28 mouse cellular contexts compared by ENCODE assay signal in genomic region chr2:90463735-90464134, GRCm38 (mm10).
A peak's percentile ranks its signal among the peaks of the same experiment; 100 is the strongest.
DNase-seq lines count a peak whose midpoint lies in the region; ATAC-seq and TF ChIP-seq lines count a peak whose summit lies in the region.
"Had no signal": no experiment of that assay in that cellular context is flagged by ENCODE, and none has a peak within 500 bp of the region (broad histone marks: within the 10 kb centered on the region; RNA-seq: fewer than 3 reads in every experiment).

No protein-coding gene starts in this region.

- no peak overlapping the region for H3K4me3 ChIP-seq in liver, embryonic 12.5 days
- H3K4me3 ChIP-seq in liver, embryonic 11.5 days (ENCODE audit: low read depth, low read length) = no peak overlapping the region
- no peak overlapping the region for H3K4me3 ChIP-seq in liver, postnatal 0 days (ENCODE audit: low read depth, low read length)
- H3K4me3 ChIP-seq: forebrain, embryonic 13.5 days; heart, embryonic 15.5 days; hindbrain, embryonic 12.5 days; left cerebral cortex, adult 2 months; neural tube, embryonic 13.5 days had no signal

- H3K4me2 ChIP-seq in liver, embryonic 12.5 days = no peak overlapping the region
- no peak overlapping the region for H3K4me2 ChIP-seq in liver, embryonic 11.5 days
- no peak overlapping the region for H3K4me2 ChIP-seq in liver, postnatal 0 days (ENCODE audit: low read depth, low read length)
- H3K4me2 ChIP-seq: forebrain, embryonic 13.5 days; heart, embryonic 15.5 days; hindbrain, embryonic 12.5 days; neural tube, embryonic 13.5 days had no signal

- ATAC-seq in liver, embryonic 12.5 days = 0 out of 2 replicates have a peak, but pooled peaks have one; percentile 37
- ATAC-seq in liver, embryonic 11.5 days (replicated peaks; ENCODE audit: low FRiP score) = no peak; the same call in 1 of the 2 replicates
- peak; percentile 72 for ATAC-seq in liver, postnatal 0 days
- ATAC-seq: forebrain, embryonic 13.5 days; intestine, postnatal 0 days; lung, postnatal 0 days had no signal

- H3K9me3 ChIP-seq in liver, embryonic 12.5 days (replicated peaks) = no peaks in the 10 kb centered on the region
- H3K9me3 ChIP-seq in liver, embryonic 11.5 days (ENCODE audit: control insufficient read depth, low read length) = no peaks in the 10 kb centered on the region
- no peaks in the 10 kb centered on the region for H3K9me3 ChIP-seq in liver, postnatal 0 days (ENCODE audit: low read length)
- H3K9me3 ChIP-seq: forebrain, embryonic 13.5 days; heart, embryonic 15.5 days; hindbrain, embryonic 12.5 days; neural tube, embryonic 13.5 days had no signal

- no peaks in the 10 kb centered on the region for H3K27me3 ChIP-seq in liver, embryonic 12.5 days (replicated peaks)
- no peaks in the 10 kb centered on the region for H3K27me3 ChIP-seq in liver, embryonic 11.5 days (replicated peaks; ENCODE audit: control insufficient read depth, insufficient read depth, low read length)
- H3K27me3 ChIP-seq in liver, postnatal 0 days (ENCODE audit: insufficient read depth, low read length) = no peaks in the 10 kb centered on the region
- H3K27me3 ChIP-seq: forebrain, embryonic 13.5 days; heart, embryonic 15.5 days; hindbrain, embryonic 12.5 days; neural tube, embryonic 13.5 days had no signal

- no peak for TF ChIP-seq CTCF in liver, postnatal 0 days (IDR thresholded peaks at IDR 0.05; ENCODE audit: low read depth)

- DNase-seq in liver, embryonic 11.5 days (ENCODE audit: low spot score) = no peak
- peak; percentile 34 for DNase-seq in 416B (ENCODE audit: low read depth)
- DNase-seq in ZHBTc4 (ENCODE audit: low read depth, low spot score) = peak; percentile 15
- DNase-seq in liver, postnatal 0 days = no peak
- DNase-seq in cerebellum, adult 18-20 months = no peak
- no peak for DNase-seq in thymus, postnatal 36 days
- DNase-seq: adrenal gland, postnatal 10 days; B cell, adult 2 months; cerebellum, adult 9-10 months; cerebellum, postnatal 36 days; embryo, embryonic 11 days; gastrocnemius, postnatal 14 days; heart, postnatal 36 days; kidney, adult 9 months; kidney, postnatal 10 days; lung, adult 18-20 months; lung, postnatal 4 days; right cerebral cortex, postnatal 4 days; thymus, adult 18-20 months had no signal

- peaks cover 49% of the 10 kb centered on the region for H3K36me3 ChIP-seq in liver, embryonic 12.5 days
- H3K36me3 ChIP-seq in liver, embryonic 11.5 days (ENCODE audit: control insufficient read depth, insufficient read depth, low read length) = peaks cover 6% of the 10 kb centered on the region; the same call in 1 of the 2 replicates
- peaks cover 53% of the 10 kb centered on the region for H3K36me3 ChIP-seq in liver, postnatal 0 days (replicated peaks; ENCODE audit: insufficient read depth, low read length)
- H3K36me3 ChIP-seq: heart, embryonic 15.5 days had no signal

- H3K9ac ChIP-seq in liver, embryonic 12.5 days = no peak overlapping the region
- no peak overlapping the region for H3K9ac ChIP-seq in liver, embryonic 11.5 days (ENCODE audit: low read depth, low read length)
- H3K9ac ChIP-seq in liver, postnatal 0 days (replicated peaks) = no peak overlapping the region
- H3K9ac ChIP-seq: forebrain, embryonic 13.5 days; heart, embryonic 15.5 days; hindbrain, embryonic 12.5 days; neural tube, embryonic 13.5 days had no signal

- H3K4me1 ChIP-seq in liver, embryonic 12.5 days = no peaks in the 10 kb centered on the region
- H3K4me1 ChIP-seq in liver, embryonic 11.5 days (replicated peaks; ENCODE audit: control insufficient read depth, insufficient read depth, low read length) = no peaks in the 10 kb centered on the region
- H3K4me1 ChIP-seq in liver, postnatal 0 days (ENCODE audit: insufficient read depth) = no peaks in the 10 kb centered on the region
- H3K4me1 ChIP-seq: forebrain, embryonic 13.5 days; heart, embryonic 15.5 days; hindbrain, embryonic 12.5 days; neural tube, embryonic 13.5 days had no signal

- TF ChIP-seq EP300 in liver, postnatal 0 days (IDR thresholded peaks at IDR 0.05; ENCODE audit: low read depth) = 0 out of 2 replicates have a peak, but pooled peaks have one; percentile 17

- WGBS in liver, embryonic 12.5 days (ENCODE audit: insufficient replicate concordance) = 81% methylated on average over 5 of the region's 5 CpGs
- WGBS in liver, embryonic 11.5 days = 88% methylated on average over 5 of the region's 5 CpGs
- WGBS in liver, postnatal 0 days (ENCODE audit: insufficient replicate concordance) = 86% methylated on average over 5 of the region's 5 CpGs

- no peak overlapping the region for H3K27ac ChIP-seq in liver, embryonic 12.5 days
- H3K27ac ChIP-seq in liver, embryonic 11.5 days (ENCODE audit: low read depth, low read length) = no peak overlapping the region
- H3K27ac ChIP-seq in liver, postnatal 0 days (ENCODE audit: low read depth) = no peak overlapping the region
- H3K27ac ChIP-seq: forebrain, embryonic 13.5 days; heart, embryonic 15.5 days; hindbrain, embryonic 12.5 days; left cerebral cortex, adult 2 months; neural tube, embryonic 13.5 days; stomach, postnatal 0 days had no signal

Comparison
In these comparisons a context has a peak if more than half of its experiments do, and no peak if none do; other contexts are left out.
1. DNase-seq: peak in 416B (single experiment) and ZHBTc4 (single experiment); none in liver, embryonic 11.5 days (single experiment), liver, postnatal 0 days (single experiment), cerebellum, adult 18-20 months (0 of 2) and thymus, postnatal 36 days (0 of 2).